Mouse (Mus musculus) gonadal fat pad, adult 2 months (tissue): ENCODE results near the gene Tmem121. TPM values are rescaled to one million over a fixed set of nuclear protein-coding genes. Genes with fewer than 3 reads are reported as not detected.

Source experiments
- DNase-seq: peaks from one replicate; pipeline ENCODE4 v3.0.0-alpha.2; 2012; ENCODE audit warnings: low read depth
- polyA plus RNA-seq: library from polyadenylated mRNA; depleted of rRNA; stranded (reverse); fragments of >200 nt; gene quantifications from 2 replicates; pipeline ENCODE4 v1.2.3, GENCODE M21; 2012

The Tmem121 gene
- polyA plus RNA-seq, 1 experiment: 0.89 TPM

DNA sequence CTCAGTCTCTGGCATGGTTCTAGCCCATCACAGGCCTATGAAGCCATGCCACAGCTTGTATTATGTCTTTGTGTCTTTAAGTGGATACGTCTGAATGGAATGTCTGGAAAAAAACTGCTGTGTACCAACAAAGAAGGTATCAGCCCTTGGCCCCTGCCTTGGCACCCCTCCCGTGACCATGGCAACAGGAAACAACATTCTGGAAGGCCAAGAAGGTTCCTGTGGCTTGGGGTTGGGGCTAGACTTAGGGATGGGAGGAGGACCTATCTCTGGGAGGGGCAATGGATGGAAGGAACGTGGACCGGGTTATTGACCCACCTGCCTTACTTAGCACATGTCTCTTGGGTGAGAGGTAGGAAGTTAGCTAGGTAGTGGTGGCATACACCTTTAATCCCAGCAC is 36.4 kb upstream of the Tmem121 start:
- no peak for DNase-seq

DNA sequence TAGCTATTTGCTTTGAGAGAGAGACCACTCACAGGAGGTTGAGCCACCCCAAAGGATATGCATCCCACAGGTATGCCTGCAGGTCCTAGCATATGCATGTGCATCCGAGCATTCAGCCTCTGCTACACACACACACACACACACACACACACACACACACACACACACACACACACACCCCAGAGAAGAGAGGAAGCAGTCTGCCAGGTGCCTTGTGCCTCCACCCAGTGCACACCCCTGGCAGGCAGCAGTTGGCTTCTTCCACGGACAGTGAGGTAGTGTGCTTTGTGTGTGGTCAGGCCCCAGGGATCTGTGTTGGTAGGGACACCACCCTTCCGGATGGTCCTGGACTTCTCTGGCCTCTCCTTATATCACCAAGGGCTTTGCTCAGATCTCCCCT is 35.8 kb upstream of the Tmem121 start:
- no peak for DNase-seq

DNA sequence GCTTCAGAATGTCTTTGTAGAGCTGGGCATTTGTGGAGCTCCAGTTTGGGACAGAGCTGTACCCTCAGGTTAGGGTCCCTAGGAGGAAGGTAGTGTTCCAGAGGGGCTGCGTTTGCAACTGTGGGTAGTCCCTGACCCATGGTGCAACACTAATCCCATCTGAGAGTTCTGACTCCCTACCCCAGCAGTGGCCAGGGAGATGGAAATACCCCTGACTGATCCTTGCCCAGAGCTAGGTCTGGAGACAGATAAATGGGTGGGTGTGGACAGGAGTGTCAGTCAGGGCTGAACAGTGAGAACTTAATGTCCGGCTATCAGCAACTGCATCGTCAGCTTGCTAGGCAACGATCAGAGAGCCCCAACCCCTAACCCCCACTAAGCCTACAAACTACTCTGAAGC is 35.1 kb upstream of the Tmem121 start:
- no peak for DNase-seq

DNA sequence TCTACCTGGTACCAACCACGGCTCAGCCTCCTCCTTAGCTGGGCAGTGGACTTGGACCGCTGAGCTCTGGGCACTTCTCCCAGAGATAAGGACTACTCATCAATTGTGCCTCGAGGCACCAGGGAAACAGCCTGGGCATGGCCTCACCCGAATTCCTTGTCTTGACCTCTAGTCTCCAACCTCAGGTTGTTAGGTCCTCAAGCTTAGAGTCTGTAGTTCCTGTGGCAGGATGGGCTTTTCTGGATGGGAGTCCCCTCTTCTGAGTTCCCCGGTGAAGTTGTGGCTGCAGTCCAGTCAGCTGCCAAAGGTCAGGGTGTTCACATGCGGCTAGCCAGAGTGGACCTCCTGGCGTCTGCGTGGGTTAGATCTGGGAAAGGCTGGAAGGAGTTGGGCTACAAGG is 34.7 kb upstream of the Tmem121 start:
- DNase-seq: no peak

DNA sequence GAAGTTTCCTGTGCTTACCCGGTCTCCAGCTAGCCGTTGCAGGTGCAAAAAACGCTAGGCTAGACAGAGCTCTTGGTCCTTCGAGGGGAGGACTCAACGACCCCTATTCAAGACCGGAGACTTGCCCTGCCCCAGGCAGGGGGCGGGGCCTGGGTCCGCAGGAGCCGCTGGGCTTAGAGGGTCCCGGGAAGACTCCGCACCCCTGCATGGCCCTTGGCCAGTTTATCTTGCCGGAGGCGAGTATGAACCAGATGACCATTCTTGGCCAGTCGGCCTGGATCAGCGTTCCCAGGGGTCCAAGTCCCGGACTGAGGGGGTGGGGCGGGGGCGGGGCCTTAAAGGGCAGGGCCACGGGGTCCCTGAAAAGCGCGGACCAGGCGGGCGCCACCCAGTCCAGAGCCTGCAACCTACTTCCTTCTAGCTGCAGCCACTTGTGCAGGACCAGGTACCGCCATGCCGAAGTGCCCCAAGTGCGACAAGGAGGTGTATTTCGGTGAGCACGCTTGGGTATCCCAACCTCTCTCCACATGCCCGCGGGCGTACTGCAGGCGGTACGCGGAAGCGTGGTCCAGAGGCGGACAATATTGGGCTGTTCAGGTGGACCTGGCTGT is 34.0 kb upstream of the Tmem121 start:
- no peak for DNase-seq

DNA sequence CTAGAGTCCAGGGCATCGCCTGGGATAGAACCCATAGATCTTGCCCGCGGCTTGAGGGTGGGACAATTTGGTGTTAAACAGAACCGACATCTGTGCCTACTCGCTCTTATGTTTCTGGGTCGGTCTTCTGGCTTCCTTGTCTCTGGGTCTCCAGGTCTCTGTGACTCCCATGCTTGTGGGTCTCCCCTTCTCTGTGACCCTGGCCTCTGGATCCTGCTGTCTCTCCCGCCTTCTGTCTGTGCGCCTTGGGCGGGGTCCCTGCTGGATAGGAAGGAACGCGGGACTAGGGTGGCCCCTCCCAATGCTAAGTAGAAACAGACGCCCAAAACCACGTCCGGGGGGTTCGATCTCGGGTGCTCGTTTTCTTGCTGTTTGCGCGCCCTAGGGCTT is 33.5 kb upstream of the Tmem121 start:
- DNase-seq: no peak

DNA sequence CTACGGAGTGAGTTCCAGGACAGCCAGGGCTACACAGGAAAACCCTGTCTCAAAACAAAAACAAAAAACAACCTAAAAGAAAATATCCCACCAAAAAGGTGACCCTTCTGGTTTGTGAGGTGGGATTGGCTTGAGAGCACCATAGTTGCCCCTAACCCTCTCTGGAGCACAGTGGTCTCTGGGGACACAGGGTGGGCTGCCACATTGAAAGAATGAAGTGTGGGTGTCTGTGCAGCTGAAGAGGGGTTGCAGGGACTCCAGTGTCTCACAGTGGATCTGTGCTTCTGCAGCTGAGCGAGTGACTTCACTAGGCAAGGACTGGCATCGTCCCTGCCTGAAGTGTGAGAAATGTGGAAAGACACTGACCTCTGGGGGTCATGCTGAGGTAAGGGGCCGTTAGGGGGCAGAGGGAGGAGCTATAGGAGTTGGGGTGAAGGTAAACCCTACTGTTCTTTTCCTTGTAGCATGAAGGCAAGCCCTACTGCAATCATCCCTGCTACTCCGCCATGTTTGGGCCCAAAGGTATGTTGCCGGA is 32.7 kb upstream of the Tmem121 start:
- DNase-seq: no peak

DNA sequence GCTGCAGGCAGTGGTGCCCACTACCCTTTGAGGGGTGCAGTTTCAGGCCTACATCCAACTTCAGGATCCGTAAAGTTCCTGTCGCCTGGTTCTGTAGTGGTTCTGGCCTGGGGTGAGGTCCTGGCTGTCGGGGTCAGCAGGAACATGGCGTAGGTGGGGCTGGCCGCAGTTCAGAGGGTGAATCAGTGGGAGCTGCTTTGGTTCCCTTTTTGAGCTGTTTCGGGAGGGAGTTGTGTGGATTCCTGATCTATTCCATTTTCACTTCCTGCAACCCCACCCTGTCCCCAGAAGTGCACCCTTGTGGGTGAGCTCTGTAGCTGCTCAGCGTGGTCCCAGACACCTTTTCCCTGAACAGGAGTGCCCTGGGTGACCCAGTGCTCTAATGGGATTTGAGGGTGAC is 31.8 kb upstream of the Tmem121 start:
- DNase-seq: no peak

DNA sequence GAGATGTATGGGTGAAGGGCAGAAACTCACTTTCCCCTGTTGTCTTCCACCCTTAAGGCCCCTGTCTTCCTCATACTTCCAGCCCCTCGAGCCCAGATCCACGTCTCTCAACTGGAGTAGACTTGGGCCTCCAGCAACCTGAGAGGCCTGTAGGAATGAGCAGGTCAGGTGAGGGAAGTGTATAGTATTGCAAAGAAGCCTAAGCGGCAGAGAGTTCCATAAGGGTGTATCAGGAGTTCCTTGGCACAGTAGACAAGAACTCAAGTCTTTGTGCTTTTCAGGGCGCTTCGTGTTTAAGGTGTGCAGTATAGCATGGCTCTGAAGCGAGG is 31.0 kb upstream of the Tmem121 start:
- no peak for DNase-seq

DNA sequence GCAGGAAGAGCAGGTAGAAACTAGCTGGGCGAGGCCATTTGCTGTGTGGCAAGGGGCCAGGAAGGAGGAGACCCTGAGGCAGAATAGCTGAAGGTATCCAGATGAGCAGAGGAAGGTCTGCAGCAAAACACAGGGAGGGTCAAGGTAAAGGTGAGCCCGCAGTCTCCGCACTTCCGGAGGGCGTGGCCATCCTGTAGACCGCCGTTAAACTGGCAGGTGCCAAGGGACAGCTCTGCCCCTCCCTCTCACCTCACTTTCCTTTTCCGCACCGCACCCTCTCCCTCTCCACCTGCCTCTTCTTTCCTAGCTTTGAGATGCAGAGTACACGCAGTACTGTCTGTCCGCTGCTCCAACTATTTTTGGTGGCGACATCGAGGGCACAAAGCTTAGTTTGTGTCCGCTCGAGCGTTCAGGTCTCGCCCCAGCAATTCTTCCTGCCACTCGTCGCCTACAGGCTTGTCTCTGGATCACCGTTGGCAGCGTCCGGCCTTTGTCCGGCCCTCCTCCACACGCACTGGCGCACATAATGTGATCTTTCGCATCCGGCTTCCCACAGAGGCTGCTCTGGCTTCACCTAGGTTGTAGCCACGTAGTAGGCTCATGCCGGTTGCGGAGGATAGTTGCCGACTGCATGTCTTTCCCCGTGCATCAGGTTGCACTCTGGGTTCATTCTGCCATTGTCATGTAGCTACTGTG is 30.5 kb upstream of the Tmem121 start:
- no peak for DNase-seq

DNA sequence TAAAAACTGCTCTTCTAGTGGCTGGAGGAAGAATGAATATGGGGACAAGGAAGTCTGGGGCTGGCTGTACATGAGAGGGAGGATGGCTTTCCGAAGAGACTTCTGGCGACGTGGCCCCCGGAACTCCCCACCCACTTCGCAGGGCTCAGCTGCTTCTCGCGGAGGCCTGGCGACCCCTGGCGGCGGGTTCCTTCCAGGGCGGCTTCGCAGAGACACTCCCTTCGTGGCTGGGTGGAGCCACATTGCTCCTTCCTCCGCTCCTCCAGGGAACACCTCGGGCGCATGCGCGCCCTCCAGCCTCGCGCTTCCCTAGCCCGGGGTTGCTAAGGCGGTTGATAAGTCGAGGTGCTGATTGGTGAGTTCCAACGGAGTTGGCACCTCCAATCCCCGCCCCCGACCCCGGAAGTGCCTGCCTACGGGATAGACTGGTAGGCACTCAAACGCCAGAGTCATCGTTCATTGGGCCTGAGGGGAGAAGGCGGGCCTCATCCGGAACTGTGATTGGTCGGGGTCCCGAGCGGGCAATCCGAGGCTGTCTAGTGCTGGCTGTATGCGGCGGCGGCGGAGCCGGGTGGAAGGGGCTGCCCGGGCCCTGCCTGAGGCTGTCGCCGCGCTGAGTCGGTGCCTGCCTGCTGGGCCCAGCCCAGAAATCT is 29.7 kb upstream of the Tmem121 start, which contains the start of gene Tedc1:
Gene Tedc1, plus strand, starts transcription at position 535 of the 653 bp plus-strand sequence.
- DNase-seq: peak; percentile 90

DNA sequence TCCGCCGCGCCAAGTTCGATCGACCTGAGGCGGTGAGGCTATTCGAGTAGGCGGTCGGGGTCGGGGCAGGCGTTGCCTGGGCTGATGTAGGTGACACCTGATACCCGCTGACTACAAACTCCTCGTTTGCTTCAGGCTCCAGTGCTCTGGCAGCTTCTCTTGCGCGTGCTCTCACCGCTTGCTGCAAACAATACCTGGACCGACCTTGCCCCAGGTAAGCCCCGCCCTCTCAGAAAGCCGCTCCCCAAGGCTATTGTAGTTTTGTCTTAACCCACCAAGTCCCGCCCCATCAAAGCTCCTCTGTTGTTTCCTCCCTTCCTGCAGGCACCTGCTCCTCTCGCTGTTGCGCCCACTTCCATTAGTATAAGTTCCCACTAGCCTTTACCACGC is 29.2 kb upstream of the Tmem121 start:
- DNase-seq: no peak

DNA sequence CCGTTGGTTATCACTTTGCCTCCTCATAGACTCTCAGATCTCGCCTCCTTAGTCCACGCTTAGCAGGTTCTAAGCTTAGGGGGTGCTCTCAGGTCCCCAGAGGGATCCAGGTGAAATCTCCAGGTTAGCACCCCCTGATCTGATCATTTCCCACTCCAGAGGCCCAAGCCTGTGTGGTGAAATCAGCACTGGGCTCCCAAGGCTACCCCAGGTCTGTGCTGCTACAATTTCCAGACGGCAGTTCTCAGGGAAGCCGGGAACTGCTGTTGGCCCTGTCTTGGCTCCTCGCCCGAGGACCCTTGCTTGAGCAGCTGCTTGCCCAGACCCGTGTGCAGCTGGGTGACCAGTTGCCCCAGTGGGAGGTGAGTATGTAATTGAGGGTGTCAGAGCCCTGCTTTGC is 28.7 kb upstream of the Tmem121 start:
- DNase-seq: no peak

DNA sequence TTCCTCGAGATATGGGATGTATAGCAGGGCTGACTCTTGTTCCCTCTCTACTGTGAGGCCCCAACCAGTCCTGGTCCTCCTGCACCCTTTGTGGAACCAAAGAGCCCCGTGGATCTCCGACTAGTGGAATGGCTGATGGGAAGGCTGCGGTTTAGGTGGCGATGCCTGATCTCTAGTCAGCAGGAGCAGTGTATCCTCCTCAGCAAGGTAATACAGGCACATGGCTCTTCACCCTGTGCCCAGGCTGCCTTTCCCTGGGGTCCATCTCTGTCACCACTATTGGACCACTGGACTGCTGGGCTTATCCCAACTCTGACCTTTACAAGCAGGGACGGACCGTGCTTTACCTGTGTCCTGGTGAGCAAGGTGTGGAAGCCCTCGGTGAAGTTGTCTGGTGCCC is 28.2 kb upstream of the Tmem121 start:
- DNase-seq: no peak

DNA sequence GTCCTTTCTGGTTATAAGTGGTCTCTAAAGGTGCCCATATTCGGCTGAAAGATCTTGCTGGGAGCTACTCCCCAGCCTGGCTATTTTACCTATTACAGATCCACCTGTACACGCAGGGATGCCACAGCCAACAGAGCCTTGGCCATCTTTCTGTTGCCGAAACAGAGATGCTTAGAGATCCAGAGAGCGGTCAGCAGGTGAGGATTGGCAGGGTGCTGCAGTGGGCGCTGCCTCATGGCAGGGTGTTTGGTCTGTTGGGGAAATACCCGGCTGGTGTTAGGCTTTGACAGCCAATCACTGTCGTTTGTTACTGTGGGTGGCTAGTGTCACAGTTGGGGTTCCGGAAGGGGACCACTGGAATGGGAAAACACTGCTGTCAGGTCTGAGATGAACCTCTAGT is 27.8 kb upstream of the Tmem121 start:
- DNase-seq: no peak

DNA sequence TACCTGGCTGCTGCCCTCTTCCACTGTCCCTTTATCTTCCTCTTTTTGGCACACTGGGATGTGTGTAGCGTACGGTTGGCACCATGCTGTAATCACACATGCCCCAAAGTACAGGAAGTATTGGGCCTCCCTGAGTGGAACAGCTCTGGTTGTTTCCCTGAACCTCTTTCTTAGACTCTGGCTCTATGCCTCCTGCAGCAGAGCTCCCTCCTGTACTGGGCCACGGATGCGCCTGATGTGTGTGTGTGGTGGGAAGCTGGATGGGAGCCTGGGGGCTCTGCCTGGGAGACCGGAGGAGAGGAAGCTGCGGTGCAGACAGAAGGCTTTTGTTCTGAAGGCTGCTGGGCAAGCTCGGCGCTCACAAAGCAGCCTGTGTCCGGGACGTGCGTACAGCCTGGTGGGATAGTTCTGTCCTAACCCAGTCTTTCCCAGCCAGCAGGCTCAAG is 22.1 kb upstream of the Tmem121 start:
- DNase-seq: no peak

DNA sequence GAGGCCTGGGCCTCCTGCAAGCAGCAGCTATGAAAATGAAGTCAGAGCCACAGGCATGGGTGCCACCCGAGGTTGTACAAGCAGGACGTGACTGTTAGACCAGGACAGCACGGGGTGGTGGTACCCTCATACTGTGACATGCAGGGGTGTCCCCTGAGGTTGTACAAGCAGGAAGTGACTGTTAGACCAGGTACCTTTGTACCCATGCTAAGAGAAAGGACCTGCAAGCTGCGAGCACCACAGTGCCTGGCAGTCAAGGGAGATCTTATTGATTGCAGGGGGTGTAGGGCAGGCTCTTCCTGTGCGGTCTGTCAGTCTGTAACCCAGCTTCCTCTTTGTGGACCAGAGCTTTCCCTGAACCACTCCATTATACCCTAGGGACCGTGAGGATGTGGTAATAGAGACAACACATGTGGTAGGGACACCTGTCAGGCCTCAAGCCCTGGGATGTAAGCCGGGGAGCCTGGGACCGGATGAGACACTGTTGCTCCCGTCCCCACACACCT is 17.6 kb upstream of the Tmem121 start:
- no peak for DNase-seq

DNA sequence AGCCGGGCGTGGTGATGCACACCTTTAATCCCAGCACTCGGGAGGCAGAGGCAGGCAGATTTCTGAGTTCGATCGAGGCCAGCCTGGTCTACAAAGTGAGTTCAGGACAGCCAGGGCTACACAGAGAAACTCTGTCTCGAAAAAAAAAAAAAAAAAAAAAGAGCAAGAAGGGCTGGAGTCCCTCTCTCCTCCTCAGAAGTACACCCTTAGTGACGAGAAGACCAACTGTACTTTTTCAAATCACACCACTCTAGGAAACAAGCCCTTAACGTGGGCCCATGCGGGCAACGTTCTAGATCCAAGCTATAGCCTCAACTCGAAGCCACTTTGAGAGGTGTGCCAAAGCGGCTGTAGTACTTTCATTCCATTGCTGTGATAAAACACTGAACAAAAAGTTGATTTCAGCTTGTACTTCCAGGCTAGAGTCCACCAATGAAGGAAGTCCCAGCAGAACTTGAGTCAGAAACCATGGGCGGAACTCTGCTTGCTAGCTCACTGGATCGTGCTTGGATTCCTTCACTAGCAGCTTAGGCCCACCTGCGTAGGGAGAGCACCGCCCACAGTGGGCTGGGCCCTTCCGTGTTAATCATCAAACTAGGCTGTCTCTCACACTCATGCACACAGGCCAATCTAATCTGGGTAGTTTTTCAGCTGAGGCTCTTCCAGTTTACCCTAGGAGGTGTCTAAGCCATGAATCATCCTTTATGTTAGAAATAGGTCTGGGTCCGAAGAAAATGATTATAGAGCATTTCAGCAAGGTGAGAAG is 8.6 kb upstream of the Tmem121 start:
- DNase-seq: no peak

DNA sequence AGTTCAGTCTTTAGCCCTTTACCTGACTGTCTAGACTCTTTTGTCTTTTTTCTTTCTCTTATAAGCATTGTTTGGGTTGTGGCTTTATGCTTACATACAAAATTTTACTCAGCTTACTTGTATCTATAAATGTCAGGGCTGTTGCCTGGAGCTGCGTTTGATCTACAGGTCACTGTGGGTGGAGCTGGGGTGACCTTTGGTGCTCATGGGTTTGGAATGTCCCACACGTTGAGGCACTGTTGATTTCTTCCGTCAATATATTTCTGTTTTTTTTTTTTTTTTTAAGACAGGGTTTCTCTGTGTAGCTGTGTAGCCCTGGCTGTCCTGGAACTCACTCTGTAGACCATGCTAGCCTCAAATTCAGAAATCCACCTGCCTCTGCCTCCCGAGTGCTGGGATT is 4.7 kb upstream of the Tmem121 start:
- DNase-seq: no peak

DNA sequence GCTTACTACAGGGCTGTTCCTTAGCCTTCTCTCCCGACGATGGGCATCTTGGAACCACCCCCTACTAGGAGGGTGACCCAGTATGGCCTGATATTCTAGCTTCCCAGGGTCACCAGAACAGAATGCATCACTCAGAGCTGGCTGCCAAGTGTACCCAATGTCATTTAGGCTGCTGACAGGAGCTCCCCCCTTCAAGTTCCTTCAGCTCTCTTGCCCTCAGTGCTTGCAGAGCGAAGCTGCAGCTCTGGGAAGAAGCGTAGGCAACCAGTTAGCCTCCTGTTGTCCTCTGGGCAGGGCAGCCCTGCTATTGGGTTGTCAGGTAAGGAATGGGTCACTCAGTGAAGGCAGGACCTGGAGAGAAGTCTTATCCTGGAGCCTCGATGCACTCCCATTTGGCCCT is 785 bp upstream of the Tmem121 start:
- no peak for DNase-seq

DNA sequence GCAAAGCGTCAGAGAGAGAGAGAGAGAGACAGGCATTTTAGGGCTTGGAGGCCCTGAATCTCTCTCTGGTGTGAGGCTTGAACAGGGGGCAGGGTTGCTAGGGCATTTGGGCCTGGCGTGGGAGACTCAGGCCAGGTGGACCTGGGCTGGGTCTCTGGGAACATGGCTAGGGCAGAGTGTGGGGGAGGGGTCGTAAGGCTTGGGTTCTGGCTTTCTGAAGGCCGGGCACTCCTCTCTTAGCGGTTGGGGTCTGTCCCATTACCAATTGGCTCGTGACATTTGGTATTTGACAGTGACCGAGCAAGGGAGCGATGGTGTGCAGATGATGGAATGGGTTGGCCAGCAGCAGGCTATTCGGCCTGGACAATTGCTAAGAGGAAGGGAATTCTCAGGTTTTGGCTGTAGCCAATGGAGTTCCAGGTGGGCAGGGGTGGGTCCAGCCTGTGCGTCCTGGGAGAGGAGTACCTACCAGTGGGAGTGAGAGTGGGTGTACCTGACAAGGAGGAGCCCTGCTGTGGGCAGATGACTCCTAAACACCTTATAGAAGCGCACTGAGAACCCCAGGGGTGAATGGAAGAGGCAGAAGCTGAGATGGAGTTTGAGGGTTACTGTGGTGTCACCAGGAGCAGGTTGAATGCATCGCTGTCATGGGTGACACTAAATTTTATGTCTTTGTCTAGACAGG is 738 bp downstream of the Tmem121 start:
- no peak for DNase-seq

DNA sequence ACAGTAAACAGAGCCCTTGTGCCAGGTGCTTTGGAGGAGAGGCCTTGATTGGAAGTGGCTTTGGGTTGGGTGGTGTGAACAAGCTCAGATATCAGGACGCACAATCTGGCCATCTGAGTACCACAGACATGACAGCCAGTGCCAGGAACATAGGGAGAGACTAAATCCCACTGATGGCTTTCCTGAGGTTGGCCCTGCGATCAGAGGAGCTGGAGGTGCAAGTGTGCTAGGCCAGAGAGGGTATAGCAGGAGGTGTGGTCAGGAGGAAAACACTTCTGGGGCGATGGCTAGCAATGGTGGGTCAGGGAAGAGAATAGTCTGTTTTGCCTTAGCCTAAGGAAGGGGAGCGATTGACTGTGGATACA is 1.3 kb downstream of the Tmem121 start:
- DNase-seq: no peak
